Mouse (Mus musculus) splenic B cell, adult 2 months (primary cell): ENCODE measurements around the gene Emsy.

Experiments
- DNase-seq: peaks from one replicate; pipeline ENCODE4 v3.0.0-alpha.2; 2011; ENCODE audit warnings: low read depth, low spot score
- H3K27me3 ChIP-seq: 2 replicates; pipeline ENCODE4 v1.6.1; 2012; ENCODE audit warnings: mild to moderate bottlenecking, low read length, moderate library complexity, mixed read lengths; ENCODE audit not compliant: control insufficient read depth, poor library complexity, insufficient read depth, severe bottlenecking
- H3K36me3 ChIP-seq: 2 replicates; pipeline ENCODE4 v1.6.1; 2012; ENCODE audit warnings: mild to moderate bottlenecking, low read length, moderate library complexity, mixed read lengths; ENCODE audit not compliant: control insufficient read depth, poor library complexity, insufficient read depth, severe bottlenecking

The Emsy gene

DNA sequence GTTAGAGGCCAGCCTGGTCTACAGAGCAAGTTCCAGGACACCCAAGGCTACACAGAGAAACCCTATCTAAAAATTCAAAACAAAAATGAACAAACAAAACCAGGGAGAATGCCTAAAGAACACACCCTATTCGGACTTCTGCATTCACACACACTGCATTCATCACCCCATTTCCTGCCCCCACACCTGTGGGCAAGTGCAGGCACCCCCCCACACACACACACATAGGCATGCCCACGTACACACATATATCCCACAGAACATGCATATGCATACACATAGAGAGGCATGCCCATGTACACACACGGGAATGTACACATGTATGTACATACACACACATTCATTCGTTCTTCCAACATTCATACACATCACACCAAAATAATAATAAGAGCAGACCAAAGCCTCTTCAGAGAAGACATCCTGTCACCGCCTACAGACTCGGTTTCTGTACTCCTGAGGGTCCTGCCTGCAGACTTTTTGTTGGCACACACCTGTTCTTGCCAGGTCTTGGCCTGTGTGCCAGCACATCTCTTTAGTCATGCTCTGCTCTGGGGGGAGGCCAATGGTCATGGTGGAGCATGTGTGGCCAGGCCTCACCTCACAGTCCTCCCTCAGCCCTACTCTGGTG lies 99.7 kb downstream of the Emsy start:
- Histone ChIP-seq H3K36me3 (no peaks in the 10 kb centered on the region), H3K27me3 (no peaks in the 10 kb centered on the region)
- DNase-seq: peak; percentile 23

DNA sequence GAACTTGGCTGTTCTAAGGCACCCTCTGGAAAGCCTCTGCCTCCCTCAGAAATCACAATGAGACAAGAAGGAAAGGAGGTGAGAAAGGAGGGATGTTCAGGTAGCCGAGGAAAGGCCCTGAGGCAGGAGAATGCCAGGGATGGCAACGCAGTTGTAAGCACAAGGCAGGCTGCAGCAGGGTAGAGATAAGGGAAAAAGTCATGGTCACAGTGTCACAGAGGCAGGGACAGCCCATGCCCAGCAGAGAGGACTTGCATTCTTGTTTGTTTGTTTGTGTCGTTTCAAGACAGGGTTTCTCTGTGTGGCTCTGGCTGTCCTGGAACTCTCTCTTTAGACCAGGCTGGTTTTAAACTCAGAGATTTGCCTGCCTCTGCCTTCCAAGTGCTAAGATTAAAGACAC lies 105.5 kb downstream of the Emsy start:
- Histone ChIP-seq H3K27me3 (no peaks in the 10 kb centered on the region; the same call in 1 of the 2 replicates), H3K36me3 (no peaks in the 10 kb centered on the region)
- DNase-seq: no peak

DNA sequence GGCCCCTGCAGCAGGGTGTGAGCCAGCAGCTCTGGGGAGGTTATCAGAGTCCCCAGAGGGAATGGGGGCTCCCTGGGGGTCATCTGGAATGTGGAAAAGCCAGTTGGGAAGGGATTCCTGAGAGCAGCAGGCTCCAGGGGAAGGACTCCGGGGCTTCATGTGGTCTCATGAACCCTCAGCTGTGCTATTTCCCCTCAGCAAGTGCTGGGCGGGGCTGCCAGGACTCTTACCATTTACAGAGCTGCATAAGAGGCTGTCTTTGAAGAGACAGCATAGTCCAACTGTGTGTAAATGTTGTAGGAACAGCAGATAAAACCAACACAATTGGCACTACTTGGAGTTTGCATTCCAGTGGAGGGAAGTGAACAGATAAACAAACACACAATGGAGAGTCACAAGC lies 106.0 kb downstream of the Emsy start:
- DNase-seq: no peak
- Histone ChIP-seq H3K36me3 (no peaks in the 10 kb centered on the region), H3K27me3 (no peaks in the 10 kb centered on the region; the same call in 1 of the 2 replicates)

DNA sequence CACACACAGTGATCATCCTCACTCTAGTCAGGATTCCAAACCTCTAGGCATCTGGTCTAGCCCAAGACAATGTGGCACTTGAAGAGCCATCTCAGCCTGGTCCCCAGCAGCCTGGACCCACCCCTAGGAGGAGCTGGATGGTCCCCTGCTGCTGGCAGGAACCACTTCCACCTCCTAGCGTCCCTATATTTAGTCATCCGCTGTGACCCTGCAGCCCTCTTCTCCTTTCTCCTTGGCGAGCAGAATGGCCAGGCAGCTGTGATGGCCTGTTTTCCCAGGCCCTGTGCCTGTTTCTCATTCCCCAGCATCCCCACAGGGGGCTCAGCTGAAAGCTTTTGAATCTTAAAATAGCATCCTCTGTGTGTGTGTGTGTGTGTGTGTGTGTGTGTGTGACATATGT lies 107.7 kb downstream of the Emsy start:
- no peaks in the 10 kb centered on the region for H3K36me3 ChIP-seq
- no peaks in the 10 kb centered on the region; the same call in 1 of the 2 replicates for H3K27me3 ChIP-seq
- DNase-seq: no peak

DNA sequence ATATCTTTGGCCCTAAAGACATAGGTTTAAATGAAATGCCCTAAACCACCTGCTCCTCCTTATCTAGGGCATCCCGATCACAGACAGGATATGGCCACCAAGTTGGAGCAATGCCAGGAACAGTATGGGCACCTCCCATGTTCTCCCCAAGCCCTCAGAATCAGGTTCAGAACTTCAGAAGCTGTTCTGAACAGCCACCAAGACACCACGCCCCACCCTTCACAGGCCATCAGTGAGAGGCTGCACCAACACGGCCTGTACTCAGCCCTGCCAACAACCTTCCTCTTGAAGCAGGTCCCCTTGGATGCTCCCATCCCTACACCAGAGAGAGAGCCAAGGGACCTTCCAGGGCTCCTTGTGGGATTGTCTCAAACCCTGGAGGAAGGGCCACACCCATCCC lies 112.0 kb downstream of the Emsy start:
- H3K36me3 ChIP-seq: no peaks in the 10 kb centered on the region
- no peak for DNase-seq
- H3K27me3 ChIP-seq: no peaks in the 10 kb centered on the region; the same call in 1 of the 2 replicates

DNA sequence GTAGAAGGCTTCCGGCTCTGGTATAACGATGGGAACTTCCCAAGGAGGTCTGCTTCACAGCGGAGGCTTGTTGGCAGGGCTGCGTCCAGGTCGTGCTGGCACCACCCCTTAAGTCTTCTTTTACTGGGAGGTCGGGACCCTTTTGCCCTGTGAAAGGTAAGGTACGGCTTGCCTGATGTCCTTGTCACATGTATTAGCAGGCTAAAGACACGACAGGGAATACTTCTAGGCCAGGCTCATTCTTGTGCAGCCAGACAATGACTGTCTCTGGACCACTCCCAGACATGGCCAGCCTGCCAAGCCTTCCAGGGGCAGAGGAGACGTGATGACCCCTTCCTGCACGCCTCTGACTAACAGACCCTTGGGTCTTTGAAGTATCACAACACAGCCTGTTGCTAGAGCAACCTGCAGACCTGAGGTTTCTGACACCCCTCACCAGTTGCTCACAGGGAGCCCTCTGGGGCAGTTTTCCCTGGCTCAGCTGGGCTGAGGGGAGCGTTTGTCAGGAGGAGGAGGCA lies 112.7 kb downstream of the Emsy start:
- DNase-seq: no peak
- Histone ChIP-seq H3K27me3 (no peaks in the 10 kb centered on the region; the same call in 1 of the 2 replicates), H3K36me3 (no peaks in the 10 kb centered on the region)

DNA sequence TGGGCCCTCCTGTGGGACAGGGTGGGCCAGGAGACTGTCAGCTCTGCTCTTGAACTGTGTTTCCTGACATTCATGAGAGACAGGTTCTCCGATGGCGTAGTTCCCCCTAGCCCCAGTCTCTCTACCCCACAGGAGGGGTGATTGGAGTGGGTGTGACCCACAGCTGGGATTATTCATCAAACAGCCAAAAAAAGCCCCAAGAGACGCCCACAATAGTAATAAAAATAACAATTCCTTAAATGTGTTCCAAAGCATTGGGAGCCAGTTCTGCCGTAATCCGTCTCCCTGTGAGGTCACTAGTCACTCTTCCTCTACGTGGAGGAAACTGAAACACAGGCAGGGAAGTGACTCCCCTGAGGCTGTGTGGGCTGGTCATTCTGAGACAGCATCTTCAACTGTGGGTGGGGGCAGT lies 113.8 kb downstream of the Emsy start:
- Histone ChIP-seq H3K27me3 (no peaks in the 10 kb centered on the region; the same call in 1 of the 2 replicates), H3K36me3 (no peaks in the 10 kb centered on the region)
- DNase-seq: no peak

DNA sequence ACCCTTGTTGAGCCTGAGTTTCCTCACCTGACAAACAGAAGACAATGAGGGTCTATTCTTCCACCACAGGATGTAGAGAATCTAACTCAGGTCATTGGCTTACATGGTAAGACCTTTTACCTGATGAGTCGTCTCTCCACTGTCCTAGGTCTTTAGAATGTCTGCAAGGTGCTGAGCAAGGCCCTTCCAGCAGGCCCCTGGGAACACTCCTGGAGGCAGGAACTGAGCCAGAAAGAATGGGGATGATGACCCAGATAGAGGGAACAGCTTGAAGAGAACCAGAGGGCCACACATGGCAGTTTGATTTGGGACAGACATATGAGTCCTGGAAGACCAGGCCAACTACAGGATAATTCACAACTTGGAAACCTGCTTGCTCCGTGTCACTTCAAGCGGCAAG lies 114.3 kb downstream of the Emsy start:
- no peaks in the 10 kb centered on the region for H3K36me3 ChIP-seq
- H3K27me3 ChIP-seq: no peaks in the 10 kb centered on the region; the same call in 1 of the 2 replicates
- no peak for DNase-seq

DNA sequence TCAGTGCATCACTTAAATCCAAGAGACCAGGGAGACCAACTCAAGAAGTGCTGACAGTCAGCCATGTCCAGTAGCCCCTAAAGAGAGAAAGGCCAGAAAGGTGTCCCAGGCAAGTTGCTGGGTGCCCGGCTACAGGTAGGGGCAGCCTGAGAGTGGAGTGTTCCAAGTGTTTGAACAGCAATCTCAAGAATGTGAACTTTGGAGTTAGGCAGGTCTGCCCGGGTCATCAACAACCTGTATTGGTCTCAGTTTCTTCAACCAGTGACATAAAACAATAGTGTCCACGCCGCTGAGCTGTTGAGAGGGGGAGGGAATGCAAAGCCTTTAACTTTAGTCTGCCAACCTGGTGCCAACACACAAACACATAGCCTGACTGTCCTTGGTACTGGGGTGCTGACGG lies 115.0 kb downstream of the Emsy start:
- no peak for DNase-seq
- H3K27me3 ChIP-seq: no peaks in the 10 kb centered on the region
- no peaks in the 10 kb centered on the region for H3K36me3 ChIP-seq

DNA sequence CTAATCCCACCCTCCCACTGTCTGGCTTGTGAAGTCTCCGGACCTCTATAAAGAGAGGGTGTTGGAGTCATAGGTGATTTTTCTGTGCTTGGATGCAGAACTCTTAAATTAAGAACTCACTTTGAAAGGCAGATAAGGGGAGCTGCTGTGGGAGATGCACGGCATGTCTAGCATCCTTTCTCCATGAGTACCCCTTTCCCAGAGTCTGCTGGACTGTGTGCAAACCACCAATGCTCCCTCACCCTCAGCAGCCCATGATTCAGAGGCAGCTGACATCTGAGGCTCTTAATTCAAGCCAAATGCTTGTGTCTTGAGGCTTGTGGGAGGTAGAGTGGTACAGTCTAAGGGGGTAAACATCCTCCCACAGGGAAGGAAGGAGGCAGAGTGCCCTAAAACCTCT lies 115.7 kb downstream of the Emsy start:
- Histone ChIP-seq H3K36me3 (no peaks in the 10 kb centered on the region), H3K27me3 (no peaks in the 10 kb centered on the region)
- DNase-seq: no peak

DNA sequence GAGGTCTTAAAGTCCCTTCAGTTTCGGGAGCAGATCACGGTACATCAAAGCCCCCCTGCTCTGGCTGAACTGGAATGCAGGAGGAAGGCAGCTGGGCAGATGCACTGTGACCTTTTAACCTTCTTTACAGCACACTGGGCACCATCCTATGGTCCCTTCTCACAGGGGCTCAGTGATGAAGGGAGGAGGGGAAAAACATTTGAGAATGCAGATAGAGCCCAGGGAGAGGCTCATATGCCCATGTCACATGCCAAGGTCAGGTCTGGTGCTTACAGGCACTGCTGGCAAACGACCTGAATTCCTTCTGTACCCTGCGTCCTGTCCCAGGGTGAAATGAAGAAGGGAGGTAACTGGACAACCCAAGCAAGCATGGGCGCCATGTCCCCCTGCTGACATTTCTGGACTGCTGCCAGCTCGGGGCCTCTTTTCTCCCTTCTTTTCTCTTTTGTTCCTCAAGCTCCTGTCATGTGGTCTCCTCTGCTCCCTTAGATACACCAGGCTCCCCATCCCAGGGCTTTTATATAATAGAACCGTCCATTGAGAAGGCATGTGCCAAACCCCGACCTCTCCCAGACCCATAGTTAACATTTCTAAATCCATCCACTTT lies 118.5 kb downstream of the Emsy start:
- Histone ChIP-seq H3K27me3 (no peaks in the 10 kb centered on the region), H3K36me3 (no peaks in the 10 kb centered on the region)
- no peak for DNase-seq

DNA sequence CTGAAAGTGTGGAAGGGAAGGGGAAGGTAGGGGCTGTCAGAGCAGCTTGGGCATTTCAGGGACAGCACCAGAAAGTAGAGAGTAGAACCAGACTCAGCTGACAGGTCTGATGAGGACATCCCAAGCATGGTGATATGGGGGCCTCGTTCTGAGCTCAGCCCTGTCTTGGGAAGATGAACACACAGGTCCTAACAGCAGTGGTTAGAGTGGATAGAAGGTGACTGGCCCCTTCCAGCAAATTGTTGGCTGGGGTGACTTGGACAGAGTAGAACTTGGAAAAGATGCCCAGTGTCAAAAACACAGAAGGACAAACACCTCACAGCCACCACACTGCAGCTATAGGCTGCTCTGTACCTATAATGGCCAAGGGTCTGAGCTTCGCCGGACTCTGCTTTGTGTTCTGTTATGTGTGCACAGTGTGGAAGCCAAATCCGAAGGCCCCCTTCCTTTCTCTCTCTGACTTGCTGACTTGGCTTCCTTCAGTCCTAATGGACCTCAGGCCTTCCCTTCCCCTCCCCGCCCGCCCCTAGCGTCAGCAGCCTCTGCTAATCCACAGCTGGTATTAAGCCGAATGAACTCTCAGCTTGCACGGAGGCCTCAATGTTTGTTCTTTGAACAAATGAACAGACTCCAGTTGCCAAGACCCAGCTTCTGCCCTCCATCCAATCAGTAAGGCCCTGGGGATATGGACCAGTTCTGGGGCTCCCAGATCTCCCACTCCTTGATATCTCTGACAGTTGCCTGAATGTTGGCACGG lies 119.2 kb downstream of the Emsy start:
- no peaks in the 10 kb centered on the region for H3K27me3 ChIP-seq
- no peak for DNase-seq
- H3K36me3 ChIP-seq: no peaks in the 10 kb centered on the region
